Mouse (Mus musculus): ENCODE measurements at regions not wholly inside any gene's neighbourhood (a gene's known extent, or its start where the extent isn't known, plus 50 kb on each side); places are given as distances from the start of the nearest gene placed in this dataset.

DNA sequence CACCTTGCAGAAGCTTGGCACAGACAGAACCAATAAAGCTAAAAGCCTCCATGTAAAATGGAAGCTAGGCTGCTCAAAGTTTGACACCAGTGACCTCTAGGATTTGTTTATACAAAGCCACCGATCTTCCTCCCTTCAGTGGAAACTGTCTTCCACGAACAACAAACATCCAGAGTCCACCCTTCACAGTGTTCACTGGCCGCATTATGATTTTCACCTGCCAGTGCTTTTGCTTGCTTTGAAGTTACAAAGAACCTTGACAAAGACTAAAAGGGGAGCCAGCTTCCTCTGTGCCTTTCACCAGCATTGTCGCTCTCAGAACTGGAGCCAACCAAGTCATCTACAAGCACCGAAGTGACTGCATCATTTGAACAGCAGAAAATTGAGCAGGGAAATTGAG lies 56.8 kb upstream of the Ghr start:
- TF ChIP-seq CTCF (IDR thresholded peaks at IDR 0.05; ENCODE audit: low read depth, low read length): no peak
- TF ChIP-seq POLR2A (IDR thresholded peaks at IDR 0.05; ENCODE audit: extremely low read depth, insufficient read depth, low read length): no peak
